Mouse (Mus musculus) CD4-positive helper T cell, adult 2 months (primary cell): ENCODE measurements around the gene Dpf2.

Experiments
- DNase-seq: peaks from one replicate; pipeline ENCODE4 v3.0.0-alpha.2; 2012; ENCODE audit warnings: low read depth, missing footprints, low spot score

The Dpf2 gene

GRCm38 (mm10) chr19:5913007-5913719 is at the start of gene Dpf2:
TSS of gene Dpf2 (minus strand) at chr19:5913010.
- no peak for DNase-seq

DNA sequence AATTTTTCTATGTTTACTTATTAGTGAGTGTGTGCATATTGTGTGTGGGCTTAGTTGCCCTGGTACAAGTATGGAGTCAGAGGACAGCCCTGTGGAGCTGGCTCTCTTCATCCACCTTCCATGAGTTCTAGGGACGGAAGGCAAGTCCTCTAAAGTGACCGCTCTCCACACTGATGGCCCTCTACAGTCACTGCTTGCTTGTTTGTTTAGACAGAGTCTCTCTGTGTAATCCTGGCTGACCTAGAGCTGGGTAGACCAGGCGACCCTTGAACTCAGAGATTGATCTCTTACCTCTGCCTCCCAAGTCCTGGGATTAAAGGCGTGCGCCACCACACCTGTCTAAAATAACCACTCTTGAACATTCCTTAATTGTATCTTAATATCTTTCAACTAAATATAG is 44.6 kb upstream of the Dpf2 start:
- no peak for DNase-seq

DNA sequence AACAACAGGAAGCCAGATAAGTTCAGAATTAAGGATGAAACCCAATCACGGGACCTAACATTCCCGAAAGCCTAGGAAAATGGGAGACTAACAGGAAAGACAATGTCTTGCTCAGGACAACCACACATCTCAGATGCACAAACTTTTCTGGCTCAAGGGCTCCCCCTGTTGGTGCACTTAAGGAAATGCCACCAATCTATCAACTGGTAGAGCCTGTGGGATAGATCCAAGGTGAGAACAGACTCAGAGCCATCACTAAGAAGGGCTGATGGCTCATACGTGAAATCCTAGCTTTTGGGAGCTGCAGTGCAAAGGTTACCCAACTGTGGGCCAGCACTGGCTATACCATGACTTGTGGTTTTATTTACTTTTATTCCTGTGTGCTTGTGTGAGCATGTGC is 43.9 kb upstream of the Dpf2 start:
- peak; percentile 65 for DNase-seq

GRCm38 (mm10) chr19:5955704-5956670 is 43.2 kb upstream of the Dpf2 start:
- DNase-seq, result no peak

DNA sequence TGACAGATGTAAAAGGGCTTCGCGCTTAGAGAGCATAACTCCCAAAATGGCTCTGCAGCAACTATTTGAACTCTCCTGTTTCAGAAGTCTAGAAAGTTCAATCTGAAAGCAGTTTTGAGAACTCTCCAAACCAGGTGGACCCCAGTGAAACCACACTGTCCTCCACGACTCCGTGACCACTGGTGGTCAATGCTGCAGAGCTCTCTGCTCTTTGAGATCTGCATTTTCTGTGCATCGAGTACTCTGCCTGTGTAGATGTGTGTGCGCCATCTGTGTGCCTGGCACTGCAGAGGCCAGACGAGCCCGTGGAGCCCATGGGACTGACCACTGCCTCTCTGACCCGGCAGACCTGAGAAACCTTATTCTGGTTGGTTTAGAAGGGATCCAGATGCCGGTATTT is 42.1 kb upstream of the Dpf2 start:
- no peak for DNase-seq

DNA sequence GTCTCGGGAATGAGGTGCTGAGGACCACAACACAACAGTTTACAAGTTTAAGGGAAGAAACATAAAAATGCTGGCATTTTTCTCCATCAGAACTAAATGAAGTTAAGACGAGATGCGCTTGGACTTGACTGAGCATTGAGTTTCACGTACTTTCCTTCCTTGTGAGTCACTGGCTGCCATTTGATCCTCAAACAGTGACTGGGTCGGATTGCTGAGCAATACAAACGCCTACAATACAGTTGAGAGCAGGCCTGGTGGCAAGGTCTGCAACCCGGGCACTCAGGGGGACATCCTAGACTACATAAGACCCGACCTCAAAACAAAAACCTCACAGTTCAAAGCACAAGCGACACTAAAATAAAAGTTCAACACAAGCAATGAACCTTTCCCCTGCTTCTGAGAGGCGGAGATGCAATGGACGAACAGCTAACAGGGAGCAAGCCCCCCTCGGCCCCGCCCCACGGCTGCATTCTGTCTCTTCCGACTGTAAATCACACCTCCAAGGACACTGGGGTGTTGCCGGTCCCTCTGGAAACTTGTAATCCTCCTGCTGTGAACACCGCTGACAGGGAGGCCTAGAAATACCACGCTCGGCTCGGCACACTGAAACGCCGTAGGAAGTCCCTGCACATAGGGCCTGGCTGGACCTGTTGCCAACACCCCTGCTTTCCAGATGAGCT is 41.4 kb upstream of the Dpf2 start:
- DNase-seq, result no peak

GRCm38 (mm10) chr19:5953201-5953770 is 40.5 kb upstream of the Dpf2 start:
- DNase-seq, result no peak

GRCm38 (mm10) chr19:5952071-5952691 is 39.4 kb upstream of the Dpf2 start:
- DNase-seq, result no peak

- no peak for DNase-seq
Measured at GRCm38 (mm10) chr19:5951631-5952030, 38.8 kb upstream of the Dpf2 start.

- DNase-seq, result no peak
Measured at GRCm38 (mm10) chr19:5950218-5950617, 37.4 kb upstream of the Dpf2 start.

GRCm38 (mm10) chr19:5945891-5946290 is 33.1 kb upstream of the Dpf2 start:
- no peak for DNase-seq

GRCm38 (mm10) chr19:5945027-5945426 is 32.2 kb upstream of the Dpf2 start:
- no peak for DNase-seq

DNA sequence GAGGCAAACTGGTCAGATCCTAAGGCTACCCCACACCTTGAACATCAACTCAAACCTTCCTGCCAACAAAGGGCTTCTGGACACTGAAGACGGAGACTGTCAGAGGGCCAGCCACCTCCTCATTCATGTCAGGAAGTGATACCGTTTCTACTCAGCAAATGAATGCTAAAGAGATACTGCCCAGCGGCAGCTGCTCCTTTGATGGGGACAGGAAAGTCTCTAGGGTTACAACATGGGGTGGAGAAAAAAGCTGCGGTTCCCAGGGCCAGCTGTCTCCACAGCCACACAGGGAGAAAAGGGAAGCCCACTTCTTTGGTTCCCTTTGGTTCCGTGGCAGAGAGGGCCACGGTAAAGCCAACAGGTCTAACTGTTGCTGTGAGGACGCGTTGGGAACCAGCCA is 31.3 kb upstream of the Dpf2 start:
- DNase-seq, result no peak

DNA sequence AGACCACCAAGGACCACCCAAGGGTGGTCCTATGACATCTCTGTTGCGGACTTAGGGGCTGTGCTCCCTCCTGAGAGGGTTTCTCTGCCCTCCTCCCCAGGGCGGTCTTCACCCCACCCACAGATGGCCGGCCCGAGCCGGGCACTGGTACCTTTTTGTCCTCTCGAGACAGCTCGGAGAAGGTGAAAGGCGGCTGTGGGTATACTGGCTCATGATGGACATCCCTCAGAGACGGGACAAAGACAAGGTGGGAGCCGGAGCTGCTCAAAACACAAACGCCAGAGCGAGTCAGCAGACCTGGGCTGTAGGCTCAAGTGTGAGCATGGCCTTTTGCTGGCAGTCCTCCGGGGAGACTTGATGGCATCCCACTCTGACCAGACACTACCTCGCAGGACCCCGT is 30.6 kb upstream of the Dpf2 start:
- DNase-seq, result no peak

GRCm38 (mm10) chr19:5942581-5942980 is 29.8 kb upstream of the Dpf2 start:
- DNase-seq, result no peak

- no peak for DNase-seq
Measured at GRCm38 (mm10) chr19:5940656-5941055, 27.8 kb upstream of the Dpf2 start.

- no peak for DNase-seq
Measured at GRCm38 (mm10) chr19:5940173-5940572, 27.4 kb upstream of the Dpf2 start.

GRCm38 (mm10) chr19:5939715-5940114 is 26.9 kb upstream of the Dpf2 start:
- no peak for DNase-seq

DNA sequence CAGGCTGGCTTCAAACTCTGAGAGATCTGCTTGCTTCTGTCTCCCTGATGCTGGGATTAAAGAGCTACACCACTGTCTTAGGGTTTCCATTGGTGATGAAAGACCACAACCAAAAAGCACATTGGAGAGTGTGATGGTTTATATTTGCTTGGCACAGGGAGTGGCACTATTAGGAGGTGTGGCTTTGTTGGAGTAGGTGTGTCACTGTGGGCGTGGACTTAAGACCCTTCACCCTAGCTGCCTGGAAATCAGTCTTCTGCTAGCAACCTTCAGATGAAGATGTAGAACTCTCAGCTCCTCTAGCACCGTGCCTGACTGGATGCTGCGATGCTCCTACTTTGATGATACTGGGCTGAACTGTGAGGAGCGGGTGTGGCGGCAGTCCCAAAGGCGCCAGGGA is 25.7 kb upstream of the Dpf2 start:
- DNase-seq, result no peak

GRCm38 (mm10) chr19:5937836-5938406 is 25.1 kb upstream of the Dpf2 start:
- no peak for DNase-seq
